Mouse (Mus musculus) heart, postnatal 4 days (tissue): ENCODE data around the gene Gm11939. TPM values are rescaled to one million over a fixed set of nuclear protein-coding genes. Genes with fewer than 3 reads are reported as not detected.
"Not testable (repeated sequence)": the region's sequence is repeated elsewhere in the genome, so short reads cannot be mapped to it uniquely, and the experiment has no call there.

ENCODE experiments used
- DNase-seq: peaks from one replicate; pipeline ENCODE4 v3.0.0; 2021
- total RNA-seq, 2 experiments: library from RNA; stranded (reverse); gene quantifications; 2 replicates each; pipeline ENCODE4 v1.2.3; 2021

Gm11939 gene
- total RNA-seq, result not detected

GRCm38 (mm10) chr11:99559366-99559765 is at the start of gene Gm11939:
TSS of gene Gm11939 (minus strand) at chr11:99559466.
- no peak for DNase-seq

GRCm38 (mm10) chr11:99603208-99603607 is 43.9 kb upstream of the Gm11939 start, which contains the start of gene Gm11938:
TSS of gene Gm11938 (minus strand) at chr11:99603308.
- not testable (repeated sequence) for DNase-seq

DNA sequence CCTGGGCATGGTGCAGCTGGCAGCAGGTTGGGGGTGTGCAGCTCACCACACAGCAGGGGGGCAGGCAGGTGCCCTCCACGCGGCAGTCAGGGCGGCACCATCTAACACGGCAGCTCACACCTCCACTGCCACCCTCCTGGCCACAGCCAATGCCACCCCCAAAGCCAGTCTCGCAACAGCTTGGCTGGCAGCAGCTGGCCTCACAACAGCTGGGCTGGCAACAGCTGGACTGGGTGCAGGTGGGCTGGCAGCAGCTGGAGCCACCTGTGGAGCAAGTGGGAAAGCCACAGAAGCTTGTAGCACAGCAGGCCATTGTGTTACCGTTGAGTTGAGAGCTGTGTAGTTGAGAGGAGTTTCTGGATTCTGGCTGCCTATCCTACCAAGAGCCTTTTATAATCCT is 38.5 kb upstream of the Gm11939 start, which contains the start of gene Krtap9-3:
TSS of gene Krtap9-3 (minus strand) at position 364 of the 400 bp plus-strand sequence.
- DNase-seq, result not testable (repeated sequence)

DNA sequence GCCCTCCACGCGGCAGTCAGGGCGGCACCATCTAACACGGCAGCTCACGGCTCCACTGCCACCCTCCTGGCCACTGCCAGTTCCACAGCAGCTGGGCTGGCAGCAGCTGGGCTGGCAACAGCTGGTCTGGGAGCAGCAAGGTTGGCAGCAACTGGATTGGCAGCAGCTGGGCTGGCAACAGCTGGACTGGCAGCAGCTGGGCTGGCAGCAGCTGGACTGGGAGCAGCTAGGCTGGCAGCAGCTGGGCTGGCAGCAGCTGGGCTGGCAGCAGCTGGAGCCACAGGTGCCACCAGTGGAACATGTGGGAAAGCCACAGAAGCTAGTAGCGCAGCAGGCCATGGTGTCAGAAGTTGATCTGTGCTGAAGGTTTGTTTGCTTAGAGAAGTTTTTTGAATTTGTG is 31.7 kb upstream of the Gm11939 start, which contains the start of gene Krtap1-3:
TSS of gene Krtap1-3 (minus strand) at position 359 of the 400 bp plus-strand sequence.
- DNase-seq, result no peak

GRCm38 (mm10) chr11:99585096-99585495 is 25.8 kb upstream of the Gm11939 start:
- DNase-seq, result no peak

GRCm38 (mm10) chr11:99583245-99583704 is 24.0 kb upstream of the Gm11939 start, which contains the start of gene Krtap1-4:
TSS of gene Krtap1-4 (minus strand) at chr11:99583654.
- no peak for DNase-seq

DNA sequence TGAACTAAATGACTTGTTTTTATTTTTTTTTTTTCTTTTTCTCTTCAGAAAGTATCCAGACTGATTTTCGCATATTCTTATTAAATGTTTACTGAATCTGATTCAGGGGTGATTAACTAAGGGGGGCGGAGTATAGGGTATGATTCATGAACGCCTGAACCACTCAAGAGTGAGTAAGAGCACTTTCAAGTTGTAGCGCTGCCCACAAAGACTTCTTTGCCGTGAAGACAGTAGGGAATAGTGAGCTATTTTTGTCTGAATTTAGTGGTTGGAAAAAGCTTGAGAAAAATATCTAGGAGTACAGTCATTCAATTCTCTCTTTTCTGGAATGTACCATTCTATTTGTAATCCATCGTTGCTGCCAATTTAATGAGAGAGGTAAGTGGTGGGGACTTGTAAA is 22.3 kb upstream of the Gm11939 start:
- no peak for DNase-seq

- no peak for DNase-seq
Measured at GRCm38 (mm10) chr11:99581051-99581450, 21.8 kb upstream of the Gm11939 start.

DNA sequence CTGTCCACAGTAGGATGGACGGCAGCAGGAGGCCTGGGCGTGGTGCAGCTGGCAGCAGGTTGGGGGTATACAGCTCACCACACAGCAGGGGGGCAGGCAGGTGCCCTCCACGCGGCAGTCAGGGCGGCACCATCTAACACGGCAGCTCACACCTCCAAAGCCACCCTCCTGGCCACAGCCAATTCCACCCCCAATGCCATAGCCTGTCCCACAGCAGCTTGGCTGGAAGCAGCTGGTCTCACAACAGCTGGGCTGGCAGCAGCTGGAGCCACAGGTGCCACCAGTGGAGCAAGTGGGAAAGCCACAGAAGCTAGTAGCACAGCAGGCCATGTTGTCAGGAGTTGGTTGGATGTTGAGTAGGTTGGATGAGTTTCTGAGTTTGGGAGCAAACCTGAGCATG is 21.4 kb upstream of the Gm11939 start, which contains the start of gene Krtap1-5:
TSS of gene Krtap1-5 (minus strand) at position 381 of the 400 bp plus-strand sequence.
- no peak for DNase-seq

DNA sequence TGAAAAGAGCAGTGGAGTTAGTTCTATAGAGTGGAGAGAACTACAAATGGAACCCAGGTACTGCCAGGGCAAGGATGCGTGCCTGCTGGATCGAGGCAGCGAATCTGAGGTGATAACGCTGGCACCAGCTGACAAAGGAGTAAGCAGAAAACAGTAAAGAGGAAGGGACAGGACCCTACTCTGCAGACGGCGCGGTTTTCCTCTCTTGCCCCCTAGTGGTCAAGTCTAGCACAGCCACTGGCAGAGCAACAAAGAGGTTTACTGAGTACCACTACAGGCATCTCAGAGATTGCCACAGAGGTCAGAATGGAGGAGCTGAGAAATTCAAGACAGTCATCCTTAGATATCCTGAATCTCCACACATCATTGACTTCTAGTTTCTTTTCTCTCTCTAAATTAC is 14.8 kb upstream of the Gm11939 start:
- DNase-seq, result peak; percentile 80

DNA sequence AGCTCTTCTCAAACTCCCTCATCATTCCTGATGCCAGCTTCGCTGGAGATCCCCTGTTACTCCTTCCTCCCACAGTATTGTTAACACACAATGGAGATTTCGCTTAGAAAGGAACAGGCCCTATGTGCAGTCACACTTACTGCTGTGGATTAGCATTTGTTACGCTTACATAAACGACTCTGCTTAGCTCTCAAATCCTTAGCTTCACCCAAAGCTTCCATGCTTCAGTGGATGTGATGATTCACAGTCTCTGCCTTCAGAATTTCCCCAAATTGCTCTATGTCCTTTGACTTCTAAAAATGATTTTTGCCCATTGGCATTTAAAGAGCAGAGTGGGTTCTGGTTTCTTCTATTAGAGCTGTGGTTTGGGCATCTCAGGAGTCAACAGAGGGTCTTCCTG is 13.9 kb upstream of the Gm11939 start:
- DNase-seq, result no peak

DNA sequence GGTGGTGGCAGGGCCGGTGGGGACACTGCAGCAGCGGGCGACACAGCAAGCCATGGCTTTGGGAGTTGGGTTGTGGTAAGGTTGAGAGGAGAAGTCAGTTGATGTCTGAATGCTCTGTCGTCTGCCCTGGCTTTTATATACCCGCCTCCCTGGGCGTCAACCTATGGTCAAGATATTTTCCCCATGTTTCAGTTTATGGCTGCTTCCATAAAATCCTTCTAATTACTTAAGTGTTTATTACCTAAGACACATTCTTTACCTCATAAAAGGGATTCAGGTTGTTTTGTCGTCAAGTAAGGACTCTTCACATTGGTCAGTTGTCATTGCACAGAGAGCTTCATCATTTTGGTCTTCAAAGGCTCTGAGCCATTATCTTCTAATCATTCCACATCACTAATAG is 7.3 kb upstream of the Gm11939 start, which contains the start of gene Krtap3-1:
TSS of gene Krtap3-1 (minus strand) at position 101 of the 400 bp plus-strand sequence.
- DNase-seq, result no peak

DNA sequence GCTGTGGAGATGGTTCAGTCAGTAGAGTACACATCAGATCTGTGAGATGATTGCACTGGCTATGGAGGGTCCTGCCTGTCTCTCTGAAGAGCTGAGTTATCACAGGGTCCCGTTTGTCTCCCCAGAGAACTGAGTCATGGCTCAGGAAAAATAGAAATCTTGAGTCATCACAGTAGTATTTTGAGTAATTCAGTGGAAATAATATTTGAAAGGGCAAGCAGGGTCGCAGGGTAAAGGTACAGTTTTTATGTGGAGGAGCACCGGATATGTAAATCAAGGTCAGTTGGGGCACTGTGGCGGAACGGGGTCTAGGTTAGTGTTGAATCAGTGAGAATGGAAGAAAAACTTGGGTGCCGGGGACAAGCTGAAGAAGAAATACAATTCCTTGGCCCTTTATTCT is 3.3 kb upstream of the Gm11939 start:
- DNase-seq, result no peak

GRCm38 (mm10) chr11:99557976-99558745 is 1.1 kb downstream of the Gm11939 start:
- no peak for DNase-seq

DNA sequence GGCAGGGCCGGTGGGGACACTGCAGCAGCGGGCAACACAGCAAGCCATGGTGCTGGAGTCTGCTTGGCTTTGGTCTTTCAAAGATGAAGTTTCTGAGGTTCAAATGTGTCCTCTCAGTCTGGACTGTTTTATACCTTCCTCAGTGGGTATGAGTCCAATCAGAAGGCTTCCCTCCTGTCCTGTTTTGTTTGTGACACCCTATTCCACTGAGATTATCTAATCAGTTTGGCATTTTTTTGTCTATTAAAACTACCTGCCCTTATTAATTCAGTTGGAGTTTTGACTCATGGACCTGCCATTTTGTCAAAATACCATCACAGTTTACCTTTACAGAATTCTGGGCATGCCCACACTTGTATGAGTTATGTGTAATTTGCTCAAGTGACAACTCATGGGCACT is 2.5 kb downstream of the Gm11939 start, which contains the start of gene Krtap3-2:
TSS of gene Krtap3-2 (minus strand) at position 101 of the 400 bp plus-strand sequence.
- DNase-seq, result no peak

- DNase-seq, result no peak
Measured at GRCm38 (mm10) chr11:99556195-99556594, 3.1 kb downstream of the Gm11939 start.

GRCm38 (mm10) chr11:99550765-99551164 is 8.5 kb downstream of the Gm11939 start, which contains the start of gene Krtap3-3:
TSS of gene Krtap3-3 (minus strand) at chr11:99550865.
- no peak for DNase-seq

GRCm38 (mm10) chr11:99547892-99548291 is 11.4 kb downstream of the Gm11939 start:
- no peak for DNase-seq

- peak; percentile 47 for DNase-seq
Measured at GRCm38 (mm10) chr11:99539721-99540120, 19.5 kb downstream of the Gm11939 start.

- no peak for DNase-seq
Measured at GRCm38 (mm10) chr11:99521288-99521860, 37.9 kb downstream of the Gm11939 start, which contains the start of gene Krt39. TSS of gene Krt39 (minus strand) at chr11:99521338.

GRCm38 (mm10) chr11:99514098-99514497 is 45.2 kb downstream of the Gm11939 start:
- no peak for DNase-seq
